Mouse (Mus musculus): ENCODE measurements at regions not wholly inside any gene's neighbourhood (a gene's known extent, or its start where the extent isn't known, plus 50 kb on each side); places are given as distances from the start of the nearest gene placed in this dataset.

DNA sequence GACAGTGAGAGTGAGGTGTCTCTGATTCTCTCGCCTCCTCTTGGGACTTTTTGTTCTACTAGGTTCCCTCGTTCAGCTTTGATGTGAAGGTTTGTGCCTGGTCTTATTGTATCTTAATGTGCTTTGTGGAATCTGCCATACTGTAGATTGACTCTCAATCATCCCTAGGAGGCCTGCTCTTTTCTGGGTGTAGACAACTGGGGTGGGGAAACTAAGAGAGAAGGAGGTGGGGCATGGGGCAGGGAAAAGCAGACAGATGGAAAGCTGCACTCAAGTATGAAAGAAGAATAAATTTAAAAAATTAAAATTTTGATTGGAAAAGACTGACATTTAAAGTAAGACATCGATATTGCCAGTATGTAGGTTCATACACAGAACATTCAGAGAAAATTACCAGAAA lies 172.0 kb upstream of the Ctso start:
- Histone ChIP-seq H3K27me3 (ENCODE audit: insufficient read depth, low read length) (no peaks in the 10 kb centered on the region), H3K36me3 (ENCODE audit: insufficient read depth, low read length) (no peaks in the 10 kb centered on the region), H3K4me3 (replicated peaks; ENCODE audit: low read length) (no peak overlapping the region), H3K4me1 (replicated peaks; ENCODE audit: low read depth, low read length) (no peaks in the 10 kb centered on the region), H3K9me3 (ENCODE audit: low read length) (no peaks in the 10 kb centered on the region)
- TF ChIP-seq POU5F1 (IDR thresholded peaks at IDR 0.05; ENCODE audit: borderline replicate concordance, low read length) (no peak), NANOG (IDR thresholded peaks at IDR 0.05; ENCODE audit: borderline replicate concordance, low read length) (no peak), CTCF (conservative IDR thresholded peaks at IDR 0.05; ENCODE audit: low read length) (no peak)

DNA sequence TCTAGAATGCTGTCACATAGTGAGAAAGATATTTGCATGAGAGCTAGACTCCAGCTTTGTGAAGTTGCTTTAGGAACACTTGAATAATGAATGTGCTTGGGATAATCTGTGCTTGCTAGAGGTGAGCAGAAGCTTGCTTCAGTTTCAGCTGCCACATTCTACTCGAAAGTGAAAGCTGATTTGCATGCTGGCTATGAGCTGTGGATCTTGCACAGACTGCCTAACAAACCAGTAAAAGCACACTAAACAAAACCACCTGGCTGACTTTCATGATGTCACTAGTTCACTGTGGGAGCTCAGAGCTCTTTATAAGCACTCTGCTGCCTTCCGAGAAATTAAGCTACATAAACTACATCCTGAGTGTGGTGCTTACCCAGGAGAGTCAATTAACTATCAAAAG lies 171.5 kb upstream of the Ctso start:
- H3K9me3 ChIP-seq (ENCODE audit: low read length): no peaks in the 10 kb centered on the region
- H3K4me1 ChIP-seq (replicated peaks; ENCODE audit: low read depth, low read length): no peaks in the 10 kb centered on the region
- TF ChIP-seq NANOG (IDR thresholded peaks at IDR 0.05; ENCODE audit: borderline replicate concordance, low read length) (no peak), POU5F1 (IDR thresholded peaks at IDR 0.05; ENCODE audit: borderline replicate concordance, low read length) (no peak), CTCF (conservative IDR thresholded peaks at IDR 0.05; ENCODE audit: low read length) (no peak)
- H3K4me3 ChIP-seq (replicated peaks; ENCODE audit: low read length): no peak overlapping the region
- H3K27me3 ChIP-seq (ENCODE audit: insufficient read depth, low read length): no peaks in the 10 kb centered on the region
- H3K36me3 ChIP-seq (ENCODE audit: insufficient read depth, low read length): no peaks in the 10 kb centered on the region

DNA sequence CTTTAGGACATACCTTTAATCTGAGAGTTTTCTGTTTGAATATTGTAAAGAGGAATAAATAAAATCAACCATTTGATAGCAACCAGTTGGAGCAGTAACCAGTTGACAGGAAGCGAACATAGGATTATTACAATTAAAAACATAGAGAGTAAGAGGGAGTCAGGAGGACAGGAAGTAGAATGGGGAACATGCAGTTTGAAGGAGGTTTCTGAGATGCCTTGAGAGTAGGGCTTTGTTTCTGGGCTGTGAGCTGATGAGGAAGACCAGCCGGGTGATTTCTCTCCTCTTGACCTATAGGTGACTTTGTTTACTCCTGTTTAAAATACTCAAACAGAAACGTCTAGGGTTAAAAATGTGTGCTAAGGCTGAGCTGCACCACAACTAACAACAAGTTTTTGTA lies 160.6 kb upstream of the Ctso start:
- TF ChIP-seq NANOG (IDR thresholded peaks at IDR 0.05; ENCODE audit: borderline replicate concordance, low read length) (no peak), POU5F1 (IDR thresholded peaks at IDR 0.05; ENCODE audit: borderline replicate concordance, low read length) (no peak), CTCF (conservative IDR thresholded peaks at IDR 0.05; ENCODE audit: low read length) (no peak)
- no peaks in the 10 kb centered on the region for H3K27me3 ChIP-seq (ENCODE audit: insufficient read depth, low read length)
- no peaks in the 10 kb centered on the region for H3K4me1 ChIP-seq (replicated peaks; ENCODE audit: low read depth, low read length)
- H3K36me3 ChIP-seq (ENCODE audit: insufficient read depth, low read length): no peaks in the 10 kb centered on the region
- H3K9me3 ChIP-seq (ENCODE audit: low read length): no peaks in the 10 kb centered on the region
- no peak overlapping the region for H3K4me3 ChIP-seq (replicated peaks; ENCODE audit: low read length)

DNA sequence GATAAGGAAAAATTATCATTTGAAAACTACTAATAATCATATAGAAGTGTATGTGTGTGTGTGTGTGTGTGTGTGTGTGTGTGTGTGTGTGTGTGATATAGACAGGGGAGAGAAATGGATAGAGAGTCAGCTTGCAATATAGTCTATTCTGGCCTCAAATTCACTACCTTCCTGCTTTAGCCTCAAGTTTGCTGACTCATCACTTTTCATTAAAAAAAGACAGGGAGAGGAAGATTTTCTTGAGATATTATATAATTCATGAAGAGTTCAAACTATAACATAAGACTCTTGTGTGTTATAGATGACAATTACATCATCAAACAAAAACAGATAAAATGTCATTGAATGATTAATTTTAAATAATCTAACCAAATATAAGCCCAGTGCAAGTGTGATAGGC lies 159.4 kb upstream of the Ctso start:
- Histone ChIP-seq H3K4me1 (replicated peaks; ENCODE audit: low read depth, low read length) (no peaks in the 10 kb centered on the region), H3K4me3 (replicated peaks; ENCODE audit: low read length) (no peak overlapping the region), H3K9me3 (ENCODE audit: low read length) (no peaks in the 10 kb centered on the region), H3K27me3 (ENCODE audit: insufficient read depth, low read length) (no peaks in the 10 kb centered on the region), H3K36me3 (ENCODE audit: insufficient read depth, low read length) (no peaks in the 10 kb centered on the region)
- TF ChIP-seq CTCF (conservative IDR thresholded peaks at IDR 0.05; ENCODE audit: low read length): no peak
- TF ChIP-seq POU5F1 (IDR thresholded peaks at IDR 0.05; ENCODE audit: borderline replicate concordance, low read length): no peak
- TF ChIP-seq NANOG (IDR thresholded peaks at IDR 0.05; ENCODE audit: borderline replicate concordance, low read length): no peak

DNA sequence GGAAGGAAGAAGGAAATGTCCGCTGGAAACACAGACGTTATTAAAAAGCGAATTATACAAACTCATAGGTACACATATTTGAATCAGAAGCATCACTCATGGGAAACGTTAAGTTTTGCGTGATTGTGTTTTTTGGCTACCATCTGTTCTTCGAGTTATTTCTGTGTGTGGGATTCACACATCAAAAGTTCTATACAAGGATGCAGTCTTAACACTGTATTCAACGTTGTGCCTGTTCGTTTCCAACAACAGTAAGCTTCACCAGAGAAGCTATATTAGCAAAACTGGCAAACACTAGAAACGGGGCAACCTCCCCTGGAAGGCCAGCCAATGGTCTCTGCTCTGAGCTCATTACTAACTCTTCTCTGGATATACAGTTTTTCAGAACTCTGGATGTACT lies 150.3 kb upstream of the Ctso start:
- Histone ChIP-seq H3K36me3 (ENCODE audit: insufficient read depth, low read length) (no peaks in the 10 kb centered on the region), H3K9me3 (ENCODE audit: low read length) (no peaks in the 10 kb centered on the region), H3K4me3 (replicated peaks; ENCODE audit: low read length) (no peak overlapping the region), H3K4me1 (replicated peaks; ENCODE audit: low read depth, low read length) (no peaks in the 10 kb centered on the region), H3K27me3 (ENCODE audit: insufficient read depth, low read length) (no peaks in the 10 kb centered on the region)
- TF ChIP-seq POU5F1 (IDR thresholded peaks at IDR 0.05; ENCODE audit: borderline replicate concordance, low read length) (no peak), NANOG (IDR thresholded peaks at IDR 0.05; ENCODE audit: borderline replicate concordance, low read length) (no peak), CTCF (conservative IDR thresholded peaks at IDR 0.05; ENCODE audit: low read length) (no peak)

DNA sequence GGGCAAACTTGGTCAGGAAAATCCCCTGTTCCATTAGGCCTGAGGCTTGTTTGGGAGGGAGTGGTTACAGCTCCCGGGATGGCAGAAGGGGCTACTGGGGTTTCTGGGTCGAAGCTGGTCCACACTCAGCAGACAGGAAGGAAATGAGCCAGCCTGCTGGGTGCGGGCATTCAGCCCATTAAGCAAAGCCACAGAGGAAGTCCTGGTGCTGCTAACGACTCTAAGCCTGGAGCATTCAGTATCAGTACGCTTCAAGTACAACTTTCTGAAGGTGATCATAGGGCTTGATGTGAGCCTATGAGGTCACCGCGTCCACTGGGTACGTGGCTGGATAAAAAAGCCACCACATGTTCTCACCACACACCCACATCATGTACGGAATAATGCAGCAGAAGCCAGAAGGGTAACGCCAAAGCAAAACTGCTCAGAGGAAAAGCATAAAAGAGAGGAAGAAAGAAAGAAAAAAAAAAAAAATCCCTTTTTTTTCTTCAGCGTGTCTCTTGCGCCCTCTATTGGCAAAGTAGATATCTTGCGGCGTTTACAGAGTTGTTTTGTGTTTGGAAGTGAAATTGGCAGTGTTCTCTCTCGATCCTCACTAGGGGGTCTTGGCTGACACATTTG lies 149.4 kb upstream of the Ctso start:
- Histone ChIP-seq H3K36me3 (ENCODE audit: insufficient read depth, low read length) (no peaks in the 10 kb centered on the region), H3K9me3 (ENCODE audit: low read length) (no peaks in the 10 kb centered on the region), H3K4me1 (replicated peaks; ENCODE audit: low read depth, low read length) (no peaks in the 10 kb centered on the region), H3K27me3 (ENCODE audit: insufficient read depth, low read length) (no peaks in the 10 kb centered on the region), H3K4me3 (replicated peaks; ENCODE audit: low read length) (no peak overlapping the region)
- TF ChIP-seq CTCF (conservative IDR thresholded peaks at IDR 0.05; ENCODE audit: low read length) (peak; percentile 69), NANOG (IDR thresholded peaks at IDR 0.05; ENCODE audit: borderline replicate concordance, low read length) (no peak)

DNA sequence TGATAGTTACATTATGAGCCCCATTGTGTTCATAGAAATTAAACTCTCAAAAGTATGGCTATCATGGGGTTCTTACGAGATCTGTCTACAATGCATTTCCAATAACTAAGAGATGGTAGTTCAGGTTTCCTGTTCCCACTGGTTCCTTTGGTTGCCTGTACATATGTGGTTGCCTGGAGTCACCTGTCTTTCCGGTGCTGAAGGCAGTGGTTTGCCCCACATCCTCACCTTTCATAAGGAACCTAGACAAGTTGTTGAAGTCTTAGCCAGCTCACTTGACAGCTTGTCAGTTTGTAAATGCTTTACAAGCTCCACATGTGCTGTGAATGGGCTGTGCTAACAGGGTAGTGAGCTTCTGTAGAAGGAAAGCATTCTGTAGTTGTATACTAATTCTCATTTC lies 143.5 kb upstream of the Ctso start:
- TF ChIP-seq POU5F1 (IDR thresholded peaks at IDR 0.05; ENCODE audit: borderline replicate concordance, low read length): no peak
- no peak for TF ChIP-seq CTCF (conservative IDR thresholded peaks at IDR 0.05; ENCODE audit: low read length)
- TF ChIP-seq NANOG (IDR thresholded peaks at IDR 0.05; ENCODE audit: borderline replicate concordance, low read length): no peak
- Histone ChIP-seq H3K9me3 (ENCODE audit: low read length) (no peaks in the 10 kb centered on the region), H3K36me3 (ENCODE audit: insufficient read depth, low read length) (no peaks in the 10 kb centered on the region), H3K4me1 (replicated peaks; ENCODE audit: low read depth, low read length) (no peaks in the 10 kb centered on the region), H3K27me3 (ENCODE audit: insufficient read depth, low read length) (no peaks in the 10 kb centered on the region), H3K4me3 (replicated peaks; ENCODE audit: low read length) (no peak overlapping the region)

DNA sequence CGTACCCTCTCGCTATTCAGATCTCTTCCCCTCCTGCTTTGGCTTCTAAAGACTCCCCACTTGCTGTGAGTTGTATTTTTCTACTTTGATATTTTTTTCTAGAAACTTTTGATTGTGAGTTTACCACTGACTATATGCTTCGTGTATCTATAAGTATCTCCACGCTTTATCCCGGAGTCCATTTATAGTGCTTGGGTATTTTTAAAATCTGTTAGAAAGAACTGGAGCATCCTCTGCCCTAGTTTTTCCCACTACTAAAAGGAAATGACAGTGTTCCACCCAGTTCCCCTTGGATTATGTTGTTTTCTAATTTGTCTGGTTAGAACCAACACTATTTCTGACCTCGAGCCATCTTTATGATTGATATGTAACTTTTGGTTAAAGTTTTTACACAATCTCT lies 142.7 kb upstream of the Ctso start:
- no peaks in the 10 kb centered on the region for H3K9me3 ChIP-seq (ENCODE audit: low read length)
- H3K36me3 ChIP-seq (ENCODE audit: insufficient read depth, low read length): no peaks in the 10 kb centered on the region
- no peaks in the 10 kb centered on the region for H3K4me1 ChIP-seq (replicated peaks; ENCODE audit: low read depth, low read length)
- no peak overlapping the region for H3K4me3 ChIP-seq (replicated peaks; ENCODE audit: low read length)
- TF ChIP-seq POU5F1 (IDR thresholded peaks at IDR 0.05; ENCODE audit: borderline replicate concordance, low read length) (no peak), CTCF (conservative IDR thresholded peaks at IDR 0.05; ENCODE audit: low read length) (no peak), NANOG (IDR thresholded peaks at IDR 0.05; ENCODE audit: borderline replicate concordance, low read length) (no peak)
- H3K27me3 ChIP-seq (ENCODE audit: insufficient read depth, low read length): no peaks in the 10 kb centered on the region

DNA sequence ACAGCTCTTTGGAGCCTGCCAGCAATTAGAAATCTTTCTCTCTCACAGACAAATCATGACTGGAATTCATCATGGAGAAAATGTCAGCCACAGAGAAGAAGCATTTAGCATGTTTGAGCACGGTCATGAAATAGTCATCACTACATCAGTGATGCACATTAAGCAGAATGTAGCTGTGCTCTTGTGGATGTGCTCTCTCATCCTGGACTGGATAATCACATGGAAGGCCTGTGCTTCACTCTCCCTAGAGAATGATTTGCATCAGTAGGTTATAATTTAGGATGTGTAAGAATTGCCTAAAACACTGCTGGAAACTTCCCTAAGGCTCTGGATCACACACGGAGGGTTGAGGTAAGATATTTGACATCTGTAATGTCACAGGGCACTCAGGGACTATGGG lies 130.3 kb upstream of the Ctso start:
- no peak for TF ChIP-seq POU5F1 (IDR thresholded peaks at IDR 0.05; ENCODE audit: borderline replicate concordance, low read length)
- Histone ChIP-seq H3K9me3 (ENCODE audit: low read length) (peaks cover 8% of the 10 kb centered on the region), H3K4me1 (replicated peaks; ENCODE audit: low read depth, low read length) (no peaks in the 10 kb centered on the region), H3K4me3 (replicated peaks; ENCODE audit: low read length) (no peak overlapping the region), H3K36me3 (ENCODE audit: insufficient read depth, low read length) (no peaks in the 10 kb centered on the region), H3K27me3 (ENCODE audit: insufficient read depth, low read length) (no peaks in the 10 kb centered on the region)

All from E14TG2a.4 (cell line).